Mouse (Mus musculus) adrenal gland, adult 10 weeks (tissue): ENCODE measurements around the gene Btbd35f13. TPM values are rescaled to one million over a fixed set of nuclear protein-coding genes. Genes with fewer than 3 reads are reported as not detected.

Source experiments
- polyA plus RNA-seq: library from polyadenylated mRNA; stranded (reverse); fragments of 350-450 nt; fragmentation: Illumina TruSeq; extraction: RNeasy Lipid Tissue Mini Kit (QIAGEN cat#74804); gene quantifications from one replicate; pipeline ENCODE4 v1.2.3, GENCODE M21; 2014; ENCODE audit warnings: low read depth, low replicate concordance

The Btbd35f13 gene
- polyA plus RNA-seq, result not detected

GRCm38 (mm10) chrX:33656872-33657271 is at the start of gene Btbd35f13:
Gene Btbd35f13, plus strand, starts transcription at chrX:33657172.

GRCm38 (mm10) chrX:33702249-33702648 is 45.3 kb downstream of the Btbd35f13 start, which contains the start of gene Btbd35f14:
Gene Btbd35f14, minus strand, starts transcription at chrX:33702349.

Other genes starting within 250 kb of the Btbd35f13 start
- not detected for gene Btbd35f15, start 79.9 kb upstream of the Btbd35f13 start, polyA plus RNA-seq
- gene Btbd35f14, start 45.2 kb downstream of the Btbd35f13 start, polyA plus RNA-seq, result not detected